Mouse (Mus musculus): Measurements from ENCODE around the gene Spata5. TPM values are rescaled to one million over a fixed set of nuclear protein-coding genes. Genes with fewer than 3 reads are reported as not detected.

The Spata5 gene
- total and polyA plus RNA-seq, 2 experiments: 1.1 to 8.7 TPM

GRCm38 (mm10) chr3:37468170-37468569, 48.5 kb downstream of the Spata5 start:
- TF ChIP-seq POLR2A (IDR thresholded peaks at IDR 0.05; ENCODE audit: extremely low read depth, insufficient read depth, low read length) (no peak), CTCF (IDR thresholded peaks at IDR 0.05; ENCODE audit: low read depth, low read length) (no peak)
- no peak overlapping the region for H3K4me3 ChIP-seq (ENCODE audit: insufficient read depth, low read depth, low read length)
- peaks cover 9% of the 10 kb centered on the region for H3K36me3 ChIP-seq (ENCODE audit: control insufficient read depth, insufficient read depth, low read length)
- no peak overlapping the region for H3K9ac ChIP-seq (ENCODE audit: low read depth, low read length)
- 50% methylated on average over 2 of the region's 2 CpGs for WGBS
- no peaks in the 10 kb centered on the region for H3K79me2 ChIP-seq (ENCODE audit: control insufficient read depth, insufficient read depth, low read length)
- no peaks in the 10 kb centered on the region for H3K27me3 ChIP-seq (ENCODE audit: control insufficient read depth, insufficient read depth, low read length)
- DNase-seq (ENCODE audit: extremely low read depth, low read depth, low spot score): peak; percentile 27
- H3K27ac ChIP-seq (replicated peaks; ENCODE audit: insufficient read depth, low read depth, low read length): no peak overlapping the region
- no peaks in the 10 kb centered on the region for H3K4me1 ChIP-seq (ENCODE audit: control insufficient read depth, insufficient read depth, low read length)

DNA sequence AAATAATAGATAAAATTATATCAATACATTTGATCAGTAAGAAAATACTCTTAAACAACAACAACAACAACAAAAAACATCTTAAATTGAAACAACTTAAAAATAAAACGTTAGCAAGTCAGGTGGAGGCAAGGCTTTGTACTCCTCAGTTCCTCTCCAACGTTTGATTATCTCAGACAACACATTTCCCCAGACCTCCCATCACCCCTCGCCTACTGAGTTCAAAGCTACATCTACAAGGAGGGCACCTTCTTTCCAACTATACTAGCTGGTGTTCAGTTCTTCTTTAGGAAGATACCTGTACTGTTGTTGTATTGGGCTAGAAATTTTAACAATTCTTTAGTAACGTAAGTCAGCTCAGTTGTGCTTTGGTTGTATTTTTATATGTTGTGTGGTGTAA, 49.7 kb downstream of the Spata5 start:
- no peak for TF ChIP-seq CTCF (IDR thresholded peaks at IDR 0.05; ENCODE audit: low read depth, low read length)
- TF ChIP-seq POLR2A (IDR thresholded peaks at IDR 0.05; ENCODE audit: extremely low read depth, insufficient read depth, low read length): no peak
- Histone ChIP-seq H3K27ac (replicated peaks; ENCODE audit: insufficient read depth, low read depth, low read length) (no peak overlapping the region), H3K79me2 (ENCODE audit: control insufficient read depth, insufficient read depth, low read length) (no peaks in the 10 kb centered on the region), H3K27me3 (ENCODE audit: control insufficient read depth, insufficient read depth, low read length) (no peaks in the 10 kb centered on the region), H3K4me3 (ENCODE audit: insufficient read depth, low read depth, low read length) (no peak overlapping the region), H3K4me1 (ENCODE audit: control insufficient read depth, insufficient read depth, low read length) (no peaks in the 10 kb centered on the region; the same call in 1 of the 2 replicates), H3K36me3 (ENCODE audit: control insufficient read depth, insufficient read depth, low read length) (peaks cover 9% of the 10 kb centered on the region), H3K9ac (ENCODE audit: low read depth, low read length) (no peak overlapping the region)
- DNase-seq (ENCODE audit: extremely low read depth, low read depth, low spot score): no peak
- 80% methylated on average over 4 of the region's 4 CpGs for WGBS

- Histone ChIP-seq H3K4me3 (ENCODE audit: insufficient read depth, low read depth, low read length) (no peak overlapping the region), H3K4me1 (ENCODE audit: control insufficient read depth, insufficient read depth, low read length) (no peaks in the 10 kb centered on the region; the same call in 1 of the 2 replicates), H3K27me3 (ENCODE audit: control insufficient read depth, insufficient read depth, low read length) (no peaks in the 10 kb centered on the region), H3K36me3 (ENCODE audit: control insufficient read depth, insufficient read depth, low read length) (peaks cover 1% of the 10 kb centered on the region), H3K9ac (ENCODE audit: low read depth, low read length) (no peak overlapping the region), H3K79me2 (ENCODE audit: control insufficient read depth, insufficient read depth, low read length) (no peaks in the 10 kb centered on the region), H3K27ac (replicated peaks; ENCODE audit: insufficient read depth, low read depth, low read length) (no peak overlapping the region)
- 89% methylated on average over 2 of the region's 2 CpGs for WGBS
- DNase-seq (ENCODE audit: extremely low read depth, low read depth, low spot score): no peak
- no peak for TF ChIP-seq CTCF (IDR thresholded peaks at IDR 0.05; ENCODE audit: low read depth, low read length)
- TF ChIP-seq POLR2A (IDR thresholded peaks at IDR 0.05; ENCODE audit: extremely low read depth, insufficient read depth, low read length): no peak
Observed at GRCm38 (mm10) chr3:37470867-37471266, 51.2 kb downstream of the Spata5 start.

- no peaks in the 10 kb centered on the region; the same call in 1 of the 2 replicates for H3K4me1 ChIP-seq (ENCODE audit: control insufficient read depth, insufficient read depth, low read length)
- H3K36me3 ChIP-seq (ENCODE audit: control insufficient read depth, insufficient read depth, low read length): peaks cover 1% of the 10 kb centered on the region
- no peak overlapping the region for H3K9ac ChIP-seq (ENCODE audit: low read depth, low read length)
- H3K27ac ChIP-seq (replicated peaks; ENCODE audit: insufficient read depth, low read depth, low read length): no peak overlapping the region
- no peak overlapping the region for H3K4me3 ChIP-seq (ENCODE audit: insufficient read depth, low read depth, low read length)
- no peak for DNase-seq (ENCODE audit: extremely low read depth, low read depth, low spot score)
- TF ChIP-seq POLR2A (IDR thresholded peaks at IDR 0.05; ENCODE audit: extremely low read depth, insufficient read depth, low read length): no peak
- peak; percentile 27; the same call in 1 of the 2 replicates for TF ChIP-seq CTCF (IDR thresholded peaks at IDR 0.05; ENCODE audit: low read depth, low read length)
- H3K79me2 ChIP-seq (ENCODE audit: control insufficient read depth, insufficient read depth, low read length): no peaks in the 10 kb centered on the region
- H3K27me3 ChIP-seq (ENCODE audit: control insufficient read depth, insufficient read depth, low read length): no peaks in the 10 kb centered on the region
Observed at GRCm38 (mm10) chr3:37472461-37472860, 52.8 kb downstream of the Spata5 start.

- Histone ChIP-seq H3K27me3 (ENCODE audit: control insufficient read depth, insufficient read depth, low read length) (no peaks in the 10 kb centered on the region), H3K36me3 (ENCODE audit: control insufficient read depth, insufficient read depth, low read length) (no peaks in the 10 kb centered on the region; the same call in 1 of the 2 replicates), H3K4me3 (ENCODE audit: insufficient read depth, low read depth, low read length) (no peak overlapping the region), H3K4me1 (ENCODE audit: control insufficient read depth, insufficient read depth, low read length) (no peaks in the 10 kb centered on the region; the same call in 1 of the 2 replicates), H3K27ac (replicated peaks; ENCODE audit: insufficient read depth, low read depth, low read length) (no peak overlapping the region), H3K79me2 (ENCODE audit: control insufficient read depth, insufficient read depth, low read length) (no peaks in the 10 kb centered on the region), H3K9ac (ENCODE audit: low read depth, low read length) (no peak overlapping the region)
- WGBS: 71% methylated on average over 1 of the region's 1 CpGs
- no peak for TF ChIP-seq CTCF (IDR thresholded peaks at IDR 0.05; ENCODE audit: low read depth, low read length)
- TF ChIP-seq POLR2A (IDR thresholded peaks at IDR 0.05; ENCODE audit: extremely low read depth, insufficient read depth, low read length): no peak
- no peak for DNase-seq (ENCODE audit: extremely low read depth, low read depth, low spot score)
Observed at GRCm38 (mm10) chr3:37476485-37476884, 56.8 kb downstream of the Spata5 start.

DNA sequence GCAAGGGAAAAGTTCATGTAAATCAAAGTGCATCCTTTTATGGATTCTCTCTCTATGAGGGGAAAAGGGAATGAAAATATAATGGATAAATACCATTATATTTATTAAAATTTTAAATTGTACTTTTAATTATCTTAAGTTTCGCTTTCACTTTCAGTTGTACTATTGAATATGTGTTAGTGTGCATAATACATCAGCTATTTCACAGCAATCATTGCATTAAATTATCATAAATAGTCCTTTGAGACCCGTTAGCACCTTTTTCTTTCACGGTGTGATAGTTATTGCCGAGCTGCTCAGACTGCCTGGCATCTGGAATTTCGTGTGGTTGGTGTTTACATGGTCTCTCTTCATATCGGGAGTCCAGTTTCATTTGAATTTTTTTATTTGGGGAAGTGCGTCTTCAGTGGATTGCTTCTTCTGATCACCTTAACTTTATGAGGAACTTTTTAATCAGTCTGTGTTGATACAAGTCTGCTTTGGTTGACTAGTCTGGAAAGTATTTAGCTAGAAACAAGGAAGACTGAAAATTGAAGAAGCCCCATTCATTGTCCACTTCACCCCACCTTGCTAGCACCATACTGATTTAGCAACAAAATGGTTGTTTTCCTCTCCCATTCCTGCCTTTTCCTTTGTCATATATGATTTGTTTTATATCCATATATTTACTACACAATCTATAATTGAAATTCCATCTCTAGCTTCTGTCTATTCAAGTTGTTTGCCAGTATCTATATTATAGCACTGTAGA, 57.9 kb downstream of the Spata5 start:
- H3K4me1 ChIP-seq (ENCODE audit: control insufficient read depth, insufficient read depth, low read length): no peaks in the 10 kb centered on the region; the same call in 1 of the 2 replicates
- no peak for TF ChIP-seq CTCF (IDR thresholded peaks at IDR 0.05; ENCODE audit: low read depth, low read length)
- no peak for TF ChIP-seq POLR2A (IDR thresholded peaks at IDR 0.05; ENCODE audit: extremely low read depth, insufficient read depth, low read length)
- H3K27me3 ChIP-seq (ENCODE audit: control insufficient read depth, insufficient read depth, low read length): no peaks in the 10 kb centered on the region
- H3K4me3 ChIP-seq (ENCODE audit: insufficient read depth, low read depth, low read length): peak overlapping the region; percentile 18; the same call in 1 of the 2 replicates
- H3K9ac ChIP-seq (ENCODE audit: low read depth, low read length): no peak overlapping the region
- 87% methylated on average over 7 of the region's 7 CpGs for WGBS
- H3K27ac ChIP-seq (replicated peaks; ENCODE audit: insufficient read depth, low read depth, low read length): no peak overlapping the region
- H3K79me2 ChIP-seq (ENCODE audit: control insufficient read depth, insufficient read depth, low read length): no peaks in the 10 kb centered on the region
- no peaks in the 10 kb centered on the region; the same call in 1 of the 2 replicates for H3K36me3 ChIP-seq (ENCODE audit: control insufficient read depth, insufficient read depth, low read length)
- DNase-seq (ENCODE audit: extremely low read depth, low read depth, low spot score): no peak

All from liver, adult 2 months (tissue).